ENCODE assay signal across 10 mouse cellular contexts in the genomic region with DNA sequence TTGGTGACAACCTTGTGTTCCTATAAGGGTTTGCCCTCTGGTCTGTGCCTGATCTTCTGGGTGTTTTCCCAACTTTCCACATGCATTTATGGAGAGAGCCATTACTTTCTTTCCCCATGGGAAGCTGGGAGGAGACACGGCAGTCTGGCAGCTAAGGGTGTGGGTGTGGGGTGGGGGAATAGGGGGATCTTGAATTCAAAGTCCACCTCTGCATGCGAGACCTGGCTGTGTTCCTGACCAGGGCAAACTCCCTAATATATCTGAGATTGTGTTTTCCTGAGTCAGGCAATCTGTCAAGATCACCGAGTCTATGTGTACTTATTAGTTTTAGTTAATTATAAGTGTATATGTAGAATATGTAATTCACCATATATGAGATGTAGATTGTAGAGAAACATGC.
"Had no signal": no experiment of that assay in that cellular context is flagged by ENCODE, and none has a peak within 500 bp of the region (broad histone marks: within the 10 kb centered on the region; RNA-seq: fewer than 3 reads in every experiment).

No protein-coding gene starts in this region.

- H3K4me2 ChIP-seq: limb, embryonic 15.5 days; liver, embryonic 13.5 days; midbrain, embryonic 13.5 days had no signal

- DNase-seq: liver, embryonic 13.5 days; lung, adult 18-20 months; right cerebral cortex, postnatal 14 days; thymus, adult 18-20 months; thymus, postnatal 14 days had no signal

- H3K27me3 ChIP-seq: limb, embryonic 15.5 days; midbrain, embryonic 13.5 days had no signal

- H3K36me3 ChIP-seq: limb, embryonic 15.5 days; liver, embryonic 13.5 days; midbrain, embryonic 13.5 days had no signal

- H3K9me3 ChIP-seq: limb, embryonic 15.5 days; liver, embryonic 13.5 days; midbrain, embryonic 13.5 days had no signal

- H3K9ac ChIP-seq: limb, embryonic 15.5 days; liver, embryonic 13.5 days; midbrain, embryonic 13.5 days had no signal

- ATAC-seq: hindbrain, embryonic 16.5 days; inflammation-experienced regulatory T-cells, adult 6 months; midbrain, embryonic 13.5 days had no signal

- H3K4me3 ChIP-seq: left cerebral cortex, adult 2 months; limb, embryonic 15.5 days; liver, embryonic 13.5 days; midbrain, embryonic 13.5 days had no signal

- H3K27ac ChIP-seq: left cerebral cortex, adult 2 months; limb, embryonic 15.5 days; liver, embryonic 13.5 days; midbrain, embryonic 13.5 days had no signal
